Mouse (Mus musculus) MEL (cell line): ENCODE measurements around the gene Gm21915. TPM values are rescaled to one million over a fixed set of nuclear protein-coding genes. Genes with fewer than 3 reads are reported as not detected.

Experiments used
- DNase-seq: peaks from one replicate; pipeline ENCODE4 v3.0.0; 2011; ENCODE audit warnings: low read depth, low spot score
- H3K27ac ChIP-seq: 2 replicates; pipeline ENCODE4 v1.5.1; 2012; ENCODE audit warnings: low read depth, mild to moderate bottlenecking, control low read depth, low read length, moderate library complexity; ENCODE audit not compliant: control insufficient read depth
- H3K27me3 ChIP-seq, 2 experiments: fragments of 150-350 bp in 1 of 2; sonication (generic) in 1 of 2; 2 replicates each; pipeline ENCODE4 v1.6.1; 2012; ENCODE audit warnings: low read length in 2 of 2, mild to moderate bottlenecking in 2 of 2, improper control_type of control experiment in 1 of 2, moderate library complexity in 1 of 2; ENCODE audit not compliant: insufficient read depth in 2 of 2, control insufficient read depth in 1 of 2
- H3K36me3 ChIP-seq, 2 experiments: 2 replicates each; pipeline ENCODE4 v1.6.1; 2012 to 2014; ENCODE audit warnings: low read length in 2 of 2, improper control_type of control experiment in 1 of 2, inconsistent platforms in 1 of 2, mild to moderate bottlenecking in 1 of 2; ENCODE audit not compliant: insufficient read depth in 2 of 2, control insufficient read depth in 1 of 2
- H3K4me1 ChIP-seq, 2 experiments: fragments of 150-350 bp in 1 of 2; sonication (generic) in 1 of 2; 2 replicates each; pipeline ENCODE4 v1.6.1; 2012; ENCODE audit warnings: low read length in 2 of 2, improper control_type of control experiment in 1 of 2, mild to moderate bottlenecking in 1 of 2; ENCODE audit not compliant: insufficient read depth in 2 of 2, control insufficient read depth in 1 of 2
- H3K4me3 ChIP-seq, 2 experiments: fragments of 150-350 bp in 1 of 2; sonication (generic) in 1 of 2; 2 replicates each; pipeline ENCODE4 v1.5.1; 2012; ENCODE audit warnings: low read depth in 2 of 2, low read length in 2 of 2, mild to moderate bottlenecking in 2 of 2, moderate library complexity in 2 of 2, control low read depth in 1 of 2, improper control_type of control experiment in 1 of 2; ENCODE audit not compliant: control insufficient read depth in 1 of 2, insufficient read depth in 1 of 2
- H3K79me2 ChIP-seq: 2 replicates; pipeline ENCODE4 v1.6.1; 2012; ENCODE audit warnings: mild to moderate bottlenecking, low read length, moderate library complexity; ENCODE audit not compliant: control insufficient read depth, poor library complexity, insufficient read depth
- H3K9ac ChIP-seq: 2 replicates; pipeline ENCODE4 v1.6.1; 2012; ENCODE audit warnings: low read depth, mild to moderate bottlenecking, control low read depth, low read length, moderate library complexity; ENCODE audit not compliant: control insufficient read depth, poor library complexity, severe bottlenecking
- H3K9me3 ChIP-seq: fragments of 150-350 bp; sonication (generic); replicated peaks from 2 replicates; pipeline ENCODE4 v1.6.1; 2012; ENCODE audit warnings: mild to moderate bottlenecking, low read length, improper control_type of control experiment, moderate library complexity; ENCODE audit not compliant: insufficient read depth
- BHLHE40 ChIP-seq: IDR thresholded peaks from 2 replicates; pipeline ENCODE4 v1.6.1; 2012; ENCODE audit warnings: low read depth, mild to moderate bottlenecking, inconsistent platforms, low read length, improper control_type of control experiment, borderline replicate concordance
- CHD1 ChIP-seq: IDR thresholded peaks from 2 replicates; pipeline ENCODE4 v1.6.1; 2012; ENCODE audit warnings: low read depth, mild to moderate bottlenecking, inconsistent platforms, low read length, improper control_type of control experiment
- CHD2 ChIP-seq: IDR thresholded peaks from 2 replicates; pipeline ENCODE4 v1.6.1; 2011; ENCODE audit warnings: low read length, improper control_type of control experiment
- CTCF ChIP-seq, 3 experiments: IDR thresholded peaks in 2 of 3; conservative IDR thresholded peaks in 1 of 3; 2 replicates each; pipeline ENCODE4 v1.5.1; 2011 to 2012; ENCODE audit warnings: low read length in 3 of 3, low read depth in 2 of 3, mild to moderate bottlenecking in 2 of 3, improper control_type of control experiment in 1 of 3, inconsistent platforms in 1 of 3, mixed read lengths in 1 of 3, moderate library complexity in 1 of 3; ENCODE audit not compliant: control insufficient read depth in 1 of 3, insufficient read depth in 1 of 3, poor library complexity in 1 of 3, severe bottlenecking in 1 of 3
- E2F4 ChIP-seq: IDR thresholded peaks from 2 replicates; pipeline ENCODE4 v1.6.1; 2011; ENCODE audit warnings: low read depth, low read length, improper control_type of control experiment, borderline replicate concordance
- EP300 ChIP-seq, 2 experiments: IDR thresholded peaks; 2 replicates each; pipeline ENCODE4 v1.6.1; 2011; ENCODE audit warnings: improper control_type of control experiment in 2 of 2, low read length in 2 of 2, low read depth in 1 of 2, mild to moderate bottlenecking in 1 of 2
- ETS1 ChIP-seq: IDR thresholded peaks from 2 replicates; pipeline ENCODE4 v1.6.1; 2012; ENCODE audit warnings: low read depth, mild to moderate bottlenecking, inconsistent platforms, low read length, improper control_type of control experiment, moderate library complexity
- GATA1 ChIP-seq: IDR thresholded peaks from 2 replicates; pipeline ENCODE4 v1.6.1; 2011; ENCODE audit warnings: low read depth, low read length, improper control_type of control experiment
- MAX ChIP-seq: IDR thresholded peaks from 2 replicates; pipeline ENCODE4 v1.6.1; 2011; ENCODE audit warnings: low read length, improper control_type of control experiment
- MYB ChIP-seq: IDR thresholded peaks from 2 replicates; pipeline ENCODE4 v1.6.1; 2011; ENCODE audit warnings: mild to moderate bottlenecking, low read depth, low read length, improper control_type of control experiment
- MYC ChIP-seq: IDR thresholded peaks from 2 replicates; pipeline ENCODE4 v1.6.1; 2011; ENCODE audit warnings: low read depth, mild to moderate bottlenecking, low read length, improper control_type of control experiment, moderate library complexity
- NRF1 ChIP-seq: IDR thresholded peaks from 2 replicates; pipeline ENCODE4 v1.6.1; 2014; ENCODE audit warnings: low read depth, mild to moderate bottlenecking, inconsistent platforms, low read length, improper control_type of control experiment, moderate library complexity; ENCODE audit not compliant: poor library complexity, insufficient read depth, severe bottlenecking
- POLR2A ChIP-seq, 2 experiments: IDR thresholded peaks; 2 replicates each; pipeline ENCODE4 v1.6.1; 2011 to 2012; ENCODE audit warnings: low read length in 2 of 2, mild to moderate bottlenecking in 2 of 2, control low read depth in 1 of 2, improper control_type of control experiment in 1 of 2, low read depth in 1 of 2, moderate library complexity in 1 of 2; ENCODE audit not compliant: control insufficient read depth in 1 of 2, insufficient read depth in 1 of 2, poor library complexity in 1 of 2
- POLR2AphosphoS2 ChIP-seq: IDR thresholded peaks from 2 replicates; pipeline ENCODE4 v1.6.1; 2011; ENCODE audit warnings: low read length, improper control_type of control experiment
- RAD21 ChIP-seq: IDR thresholded peaks from 2 replicates; pipeline ENCODE4 v1.6.1; 2011; ENCODE audit warnings: mild to moderate bottlenecking, low read depth, low read length, improper control_type of control experiment
- RCOR1 ChIP-seq: IDR thresholded peaks from 2 replicates; pipeline ENCODE4 v1.6.1; 2012; ENCODE audit warnings: low read depth, mild to moderate bottlenecking, inconsistent platforms, low read length, improper control_type of control experiment
- SMC3 ChIP-seq: IDR thresholded peaks from 2 replicates; pipeline ENCODE4 v1.6.1; 2011; ENCODE audit warnings: low read depth, low read length, improper control_type of control experiment
- TAL1 ChIP-seq: IDR thresholded peaks from 2 replicates; pipeline ENCODE4 v1.6.1; 2012; ENCODE audit warnings: mild to moderate bottlenecking, inconsistent platforms, low read length, moderate library complexity, mixed read lengths
- TCF12 ChIP-seq: IDR thresholded peaks from 2 replicates; pipeline ENCODE4 v1.6.1; 2014; ENCODE audit warnings: low read depth, mild to moderate bottlenecking, inconsistent platforms, low read length, improper control_type of control experiment, moderate library complexity
- USF1 ChIP-seq: IDR thresholded peaks from 2 replicates; pipeline ENCODE4 v1.6.1; 2014; ENCODE audit warnings: low read depth, mild to moderate bottlenecking, inconsistent platforms, low read length, improper control_type of control experiment, moderate library complexity
- ZC3H11A ChIP-seq: IDR thresholded peaks from 2 replicates; pipeline ENCODE4 v1.6.1; 2012; ENCODE audit warnings: low read depth, mild to moderate bottlenecking, inconsistent platforms, low read length, improper control_type of control experiment
- ZMIZ1 ChIP-seq: IDR thresholded peaks from 2 replicates; pipeline ENCODE4 v1.6.1; 2012; ENCODE audit warnings: low read depth, mild to moderate bottlenecking, inconsistent platforms, low read length, improper control_type of control experiment, moderate library complexity
- ZNF384 ChIP-seq: IDR thresholded peaks from 2 replicates; pipeline ENCODE4 v1.6.1; 2012; ENCODE audit warnings: low read depth, mild to moderate bottlenecking, inconsistent platforms, low read length, improper control_type of control experiment
- polyA plus RNA-seq, 2 experiments: library from polyadenylated mRNA; stranded (reverse) in 1 of 2; unstranded in 1 of 2; fragments of >175 nt in 1 of 2; fragments of >200 nt in 1 of 2; gene quantifications; 2 replicates each; pipeline versions ENCODE4 v1.2.1 to v1.2.4; 2012; ENCODE audit warnings: low replicate concordance in 2 of 2, low read depth in 1 of 2; ENCODE audit not compliant: insufficient read length in 2 of 2, insufficient read depth in 1 of 2, missing spikeins in 1 of 2
- total RNA-seq: library from RNA; depleted of rRNA; stranded (reverse); fragments of 300-350 nt; gene quantifications from 2 replicates; pipeline ENCODE4 v1.2.3, GENCODE M21; 2012

Gm21915 gene
- total and polyA plus RNA-seq, 3 experiments = not detected

DNA sequence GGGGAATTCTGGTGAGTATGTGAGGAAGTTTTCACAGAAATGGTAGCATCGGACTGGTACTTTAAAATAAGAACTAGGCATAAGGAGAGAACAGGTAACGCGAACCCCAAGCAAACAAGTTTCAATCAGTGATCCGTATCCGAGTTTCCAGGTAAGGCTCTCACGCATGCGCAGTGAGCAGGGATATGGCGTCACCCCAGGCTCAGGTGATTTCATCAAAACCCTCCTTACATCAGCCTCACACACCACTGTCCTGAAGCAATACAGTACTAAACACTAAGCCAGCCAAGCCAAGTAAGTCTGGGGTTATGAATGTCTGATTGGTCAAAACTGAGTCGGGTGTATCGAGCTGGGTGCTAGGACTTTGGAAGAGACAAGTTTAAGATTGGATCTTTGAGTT, 38.9 kb upstream of the Gm21915 start:
- Histone ChIP-seq H3K27ac (no peak overlapping the region), H3K27me3 (no peaks in the 10 kb centered on the region), H3K79me2 (no peaks in the 10 kb centered on the region), H3K9me3 (no peaks in the 10 kb centered on the region), H3K4me3 (no peak overlapping the region), H3K36me3 (no peaks in the 10 kb centered on the region), H3K4me1 (no peaks in the 10 kb centered on the region), H3K9ac (no peak overlapping the region)
- TF ChIP-seq MYC (no peak), CHD2 (no peak), POLR2AphosphoS2 (no peak)
- DNase-seq = no peak

DNA sequence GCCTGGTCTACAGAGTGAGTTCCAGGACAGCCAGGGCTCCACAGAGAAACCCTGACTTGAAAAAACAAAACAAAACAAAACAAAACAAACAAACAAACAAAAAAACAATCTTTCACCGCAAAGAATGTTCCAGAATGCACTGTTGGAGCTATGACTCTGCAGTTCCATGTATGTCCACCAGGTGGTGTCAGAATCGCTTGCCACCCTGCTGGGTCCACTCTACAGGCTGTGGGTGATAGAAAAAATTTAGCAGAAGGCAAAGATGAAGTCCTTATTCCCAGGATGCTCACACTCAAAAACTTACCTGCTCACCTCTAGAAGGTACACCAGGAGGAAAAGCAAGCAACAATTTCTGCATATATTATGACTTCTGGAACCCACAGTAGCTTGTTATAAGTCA, 34.4 kb upstream of the Gm21915 start:
- Histone ChIP-seq H3K27me3 (no peaks in the 10 kb centered on the region), H3K36me3 (no peaks in the 10 kb centered on the region), H3K9ac (no peak overlapping the region)
- TF ChIP-seq CTCF (IDR thresholded peaks at IDR 0.05 in 2 of 3, conservative IDR thresholded peaks at IDR 0.05 in 1 of 3; ENCODE audit: control insufficient read depth in 1 of 3, insufficient read depth in 1 of 3, low read depth in 2 of 3, low read length in 3 of 3, poor library complexity in 1 of 3, severe bottlenecking in 1 of 3) (peak; percentile 65 to 75 (median 69)), ZC3H11A (peak; percentile 19; the same call in 1 of the 2 replicates), NRF1 (no peak), CHD2 (no peak), POLR2AphosphoS2 (no peak), SMC3 (peak; percentile 76), TCF12 (no peak), CHD1 (no peak), TAL1 (no peak), RAD21 (peak; percentile 49)
- TF ChIP-seq, all 39 proteins: peak for 4
- Histone ChIP-seq H3K79me2 (no peaks in the 10 kb centered on the region), H3K4me1 (no peaks in the 10 kb centered on the region), H3K4me3 (no peak overlapping the region), H3K9me3 (no peaks in the 10 kb centered on the region), H3K27ac (no peak overlapping the region)
- DNase-seq = peak; percentile 26

DNA sequence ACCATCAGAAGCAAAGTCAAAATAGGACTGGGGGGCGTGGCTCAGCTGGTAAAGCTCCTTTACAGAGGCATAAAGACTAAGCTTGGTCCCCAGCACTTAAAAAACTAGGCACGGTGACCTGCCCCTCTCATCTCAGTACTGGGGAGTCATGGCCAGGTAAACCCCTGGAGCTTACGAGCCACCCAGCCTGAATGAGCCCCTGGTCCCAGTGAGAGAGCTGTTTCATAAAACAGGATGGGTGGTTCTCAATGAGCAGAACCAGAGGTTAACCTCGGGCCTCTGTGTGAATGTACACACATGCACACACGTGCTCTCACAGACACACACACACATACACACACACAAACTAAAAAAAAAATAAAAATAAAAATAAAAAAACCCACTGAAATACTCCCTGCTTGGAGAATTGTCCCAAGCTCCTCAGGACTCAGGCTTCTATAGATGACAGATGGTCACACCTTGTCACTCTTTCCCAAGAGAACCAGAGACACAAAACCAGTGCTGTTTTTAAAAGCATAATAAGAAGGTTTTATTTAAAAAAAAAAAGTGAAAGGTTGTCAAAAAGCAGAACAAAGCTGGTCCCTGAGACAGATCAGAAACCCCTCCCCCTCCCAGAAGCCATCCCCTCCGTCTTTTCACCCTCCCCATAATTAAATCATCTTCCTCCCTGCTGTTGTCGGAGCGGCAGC, 32.6 kb upstream of the Gm21915 start:
- Histone ChIP-seq H3K27me3 (no peaks in the 10 kb centered on the region), H3K27ac (no peak overlapping the region), H3K9ac (no peak overlapping the region), H3K4me1 (no peaks in the 10 kb centered on the region), H3K36me3 (no peaks in the 10 kb centered on the region), H3K9me3 (no peaks in the 10 kb centered on the region), H3K79me2 (no peaks in the 10 kb centered on the region), H3K4me3 (no peak overlapping the region)
- no peak for TF ChIP-seq E2F4
- no peak for TF ChIP-seq EP300 (IDR thresholded peaks at IDR 0.05; ENCODE audit: low read depth in 1 of 2, low read length in 2 of 2)
- no peak for TF ChIP-seq CTCF (IDR thresholded peaks at IDR 0.05 in 2 of 3, conservative IDR thresholded peaks at IDR 0.05 in 1 of 3; ENCODE audit: control insufficient read depth in 1 of 3, insufficient read depth in 1 of 3, low read depth in 2 of 3, low read length in 3 of 3, poor library complexity in 1 of 3, severe bottlenecking in 1 of 3)
- TF ChIP-seq MAX = no peak
- no peak for TF ChIP-seq MYB
- TF ChIP-seq GATA1 = no peak
- TF ChIP-seq SMC3 = no peak
- TF ChIP-seq CHD1 = no peak
- TF ChIP-seq ETS1 = no peak
- no peak for TF ChIP-seq RCOR1
- TF ChIP-seq POLR2A (IDR thresholded peaks at IDR 0.05; ENCODE audit: control insufficient read depth in 1 of 2, insufficient read depth in 1 of 2, low read depth in 1 of 2, low read length in 2 of 2, poor library complexity in 1 of 2) = no peak
- TF ChIP-seq USF1 = no peak
- no peak for TF ChIP-seq ZMIZ1
- TF ChIP-seq ZNF384 = no peak
- TF ChIP-seq BHLHE40 = no peak
- no peak for TF ChIP-seq POLR2AphosphoS2
- no peak for DNase-seq
